Mouse (Mus musculus): ENCODE results near the gene Cox4i2. TPM values are rescaled to one million over a fixed set of nuclear protein-coding genes. Genes with fewer than 3 reads are reported as not detected.
A peak's percentile ranks its signal among the peaks of the same experiment; 100 is the strongest.

The Cox4i2 gene
- polyA plus RNA-seq, 1 experiment from 2014 or later, result 5.8 TPM

DNA sequence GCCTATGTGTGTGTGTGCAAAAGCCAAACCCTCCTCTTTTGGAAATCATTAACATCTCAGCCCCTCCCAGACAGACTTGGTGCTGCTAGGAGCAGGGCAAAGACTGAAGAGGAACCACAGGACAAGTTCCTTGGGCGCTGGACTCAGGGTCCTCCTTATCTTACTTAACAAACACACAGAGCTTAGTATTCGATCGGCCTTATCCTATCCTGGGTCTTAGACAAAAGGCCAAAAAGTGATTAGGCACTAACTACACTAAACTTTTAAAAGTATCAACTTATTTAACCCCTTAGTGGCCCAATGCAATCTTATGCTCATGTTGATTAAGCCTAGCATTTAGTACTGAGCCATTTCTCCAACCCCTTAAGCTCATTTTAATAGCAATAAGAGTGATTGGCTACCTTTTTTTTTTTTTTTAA is 14.1 kb upstream of the Cox4i2 start:
- H3K9me3 ChIP-seq (ENCODE audit: control insufficient read depth, low read length), result no peaks in the 10 kb centered on the region
- H3K27me3 ChIP-seq (ENCODE audit: control insufficient read depth, insufficient read depth, low read length), result no peaks in the 10 kb centered on the region
- 0 out of 2 replicates have a peak overlapping the region, but pooled peaks have one; percentile 69 for H3K9ac ChIP-seq
- WGBS, result 22% methylated on average over 3 of the region's 3 CpGs
- DNase-seq (ENCODE audit: low spot score), result no peak
- H3K36me3 ChIP-seq (replicated peaks; ENCODE audit: control insufficient read depth, insufficient read depth), result no peaks in the 10 kb centered on the region
- peak overlapping the region; percentile 89 for H3K4me2 ChIP-seq (replicated peaks)
- H3K4me1 ChIP-seq (replicated peaks; ENCODE audit: control insufficient read depth, insufficient read depth, low read length), result peaks cover 42% of the 10 kb centered on the region
- H3K27ac ChIP-seq, result peak overlapping the region; percentile 83
- no peak for ATAC-seq (ENCODE audit: low FRiP score)
- no peak overlapping the region for H3K4me3 ChIP-seq (replicated peaks; ENCODE audit: low read length)

DNA sequence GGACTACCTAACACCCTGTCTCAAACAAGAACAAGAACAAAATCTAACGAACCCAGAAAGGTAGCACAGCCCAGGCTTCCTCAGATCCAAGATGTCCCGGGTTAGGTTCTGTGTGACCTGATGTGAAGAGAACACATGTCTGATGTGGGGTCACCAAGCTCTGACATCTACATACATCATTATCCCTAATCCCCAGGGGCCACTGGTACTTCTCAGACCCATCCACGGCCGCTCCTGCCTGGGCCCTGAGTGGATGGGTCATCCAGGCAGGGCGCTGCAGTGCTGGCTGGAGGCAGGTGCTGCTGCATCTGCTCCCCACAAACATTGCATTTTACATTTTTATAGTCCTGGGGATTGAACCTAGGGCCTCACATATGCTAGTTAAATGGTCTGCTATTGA is 13.5 kb upstream of the Cox4i2 start:
- no peak for ATAC-seq (ENCODE audit: low FRiP score)
- peaks cover 38% of the 10 kb centered on the region for H3K4me1 ChIP-seq (replicated peaks; ENCODE audit: control insufficient read depth, insufficient read depth, low read length)
- H3K4me3 ChIP-seq (replicated peaks; ENCODE audit: low read length), result no peak overlapping the region
- 52% methylated on average over 5 of the region's 5 CpGs for WGBS
- DNase-seq (ENCODE audit: low spot score), result no peak
- H3K27me3 ChIP-seq (ENCODE audit: control insufficient read depth, insufficient read depth, low read length), result no peaks in the 10 kb centered on the region
- H3K27ac ChIP-seq, result no peak overlapping the region
- H3K9me3 ChIP-seq (ENCODE audit: control insufficient read depth, low read length), result no peaks in the 10 kb centered on the region
- H3K36me3 ChIP-seq (replicated peaks; ENCODE audit: control insufficient read depth, insufficient read depth), result no peaks in the 10 kb centered on the region
- H3K9ac ChIP-seq, result no peak overlapping the region
- H3K4me2 ChIP-seq (replicated peaks), result no peak overlapping the region

DNA sequence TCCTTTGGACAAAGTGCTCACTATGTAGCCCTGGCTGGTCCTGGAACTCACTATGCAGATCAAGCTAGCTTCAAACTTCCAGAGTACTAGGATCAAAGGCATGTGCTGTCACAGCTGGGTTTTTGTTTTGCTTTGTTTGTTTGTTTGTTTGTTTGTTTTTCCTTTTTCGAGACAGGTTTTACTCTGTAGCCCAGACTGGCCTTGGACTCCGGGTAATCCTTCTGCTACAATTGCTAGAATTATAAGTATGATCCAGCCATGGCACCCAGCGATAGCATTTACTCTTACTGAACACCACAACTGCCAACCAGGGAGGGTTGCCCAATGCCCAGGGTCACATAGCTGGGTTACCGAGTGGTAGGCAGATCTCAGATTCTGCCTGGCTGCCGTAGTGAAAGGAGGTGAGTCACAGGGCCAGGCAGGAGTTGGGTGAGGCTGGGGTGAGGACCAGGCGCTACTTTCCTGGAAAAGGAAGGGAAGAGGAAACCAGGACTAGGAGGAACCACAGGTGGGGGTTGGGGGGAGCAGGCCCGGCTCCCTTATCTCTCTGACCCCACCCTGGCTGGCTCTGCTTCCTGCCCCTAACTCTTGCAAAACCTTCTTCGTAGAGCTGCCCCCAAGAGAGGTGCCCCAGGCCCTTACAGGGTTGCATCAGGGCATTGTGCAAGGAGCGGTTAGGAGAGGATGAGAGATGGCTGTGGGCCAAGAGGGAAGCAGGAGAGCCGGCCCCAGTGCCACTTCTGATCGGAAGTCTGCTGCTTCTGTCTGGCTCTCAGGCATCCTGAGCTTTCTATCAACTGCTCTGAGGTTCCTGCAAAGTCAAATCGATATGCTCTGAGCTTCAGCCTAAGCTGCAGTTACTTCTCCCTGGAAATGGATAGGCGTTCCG is 12.6 kb upstream of the Cox4i2 start:
- Histone ChIP-seq H3K9me3 (ENCODE audit: control insufficient read depth, low read length) (no peaks in the 10 kb centered on the region), H3K4me3 (replicated peaks; ENCODE audit: low read length) (no peak overlapping the region), H3K9ac (no peak overlapping the region), H3K4me2 (replicated peaks) (peak overlapping the region; percentile 21; the same call in 1 of the 2 replicates), H3K27ac (peak overlapping the region; percentile 59), H3K27me3 (ENCODE audit: control insufficient read depth, insufficient read depth, low read length) (no peaks in the 10 kb centered on the region), H3K36me3 (replicated peaks; ENCODE audit: control insufficient read depth, insufficient read depth) (no peaks in the 10 kb centered on the region), H3K4me1 (replicated peaks; ENCODE audit: control insufficient read depth, insufficient read depth, low read length) (peaks cover 29% of the 10 kb centered on the region)
- DNase-seq (ENCODE audit: low spot score), result peak; percentile 62
- no peak for ATAC-seq (ENCODE audit: low FRiP score)
- 44% methylated on average over 14 of the region's 14 CpGs for WGBS

DNA sequence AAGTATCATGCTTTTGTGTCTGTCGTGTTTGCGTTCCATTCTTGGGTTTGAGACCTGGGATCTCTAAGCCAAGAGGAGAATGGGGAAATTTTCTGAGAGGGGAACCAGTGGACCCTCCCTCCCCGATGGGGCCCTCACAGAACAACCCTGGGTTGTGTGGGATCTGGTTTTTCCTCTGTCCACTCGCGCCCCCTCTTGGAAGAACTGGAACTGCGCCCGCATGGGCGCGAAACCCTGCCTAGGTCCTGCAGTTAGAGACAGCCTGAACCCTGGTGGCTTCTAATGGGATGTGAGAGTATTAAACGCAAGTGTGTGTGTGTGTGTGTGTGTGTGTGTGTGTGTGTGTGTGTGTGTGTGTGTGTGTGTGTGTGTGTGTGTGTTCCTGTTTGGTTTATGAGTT is 11.5 kb upstream of the Cox4i2 start:
- H3K9ac ChIP-seq, result no peak overlapping the region
- H3K27me3 ChIP-seq (ENCODE audit: control insufficient read depth, insufficient read depth, low read length), result no peaks in the 10 kb centered on the region
- H3K4me1 ChIP-seq (replicated peaks; ENCODE audit: control insufficient read depth, insufficient read depth, low read length), result peaks cover 19% of the 10 kb centered on the region
- H3K36me3 ChIP-seq (replicated peaks; ENCODE audit: control insufficient read depth, insufficient read depth), result no peaks in the 10 kb centered on the region
- no peaks in the 10 kb centered on the region for H3K9me3 ChIP-seq (ENCODE audit: control insufficient read depth, low read length)
- no peak for ATAC-seq (ENCODE audit: low FRiP score)
- H3K4me2 ChIP-seq (replicated peaks), result no peak overlapping the region
- no peak overlapping the region for H3K4me3 ChIP-seq (replicated peaks; ENCODE audit: low read length)
- 23% methylated on average over 10 of the region's 10 CpGs for WGBS
- H3K27ac ChIP-seq, result 0 out of 2 replicates have a peak overlapping the region, but pooled peaks have one; percentile 59
- DNase-seq (ENCODE audit: low spot score), result no peak

- WGBS, result 58% methylated on average over 17 of the region's 17 CpGs
These were observed 2.8 kb downstream of the Cox4i2 start for GRCm38 (mm10) chr2:152756474-152757393.

DNA sequence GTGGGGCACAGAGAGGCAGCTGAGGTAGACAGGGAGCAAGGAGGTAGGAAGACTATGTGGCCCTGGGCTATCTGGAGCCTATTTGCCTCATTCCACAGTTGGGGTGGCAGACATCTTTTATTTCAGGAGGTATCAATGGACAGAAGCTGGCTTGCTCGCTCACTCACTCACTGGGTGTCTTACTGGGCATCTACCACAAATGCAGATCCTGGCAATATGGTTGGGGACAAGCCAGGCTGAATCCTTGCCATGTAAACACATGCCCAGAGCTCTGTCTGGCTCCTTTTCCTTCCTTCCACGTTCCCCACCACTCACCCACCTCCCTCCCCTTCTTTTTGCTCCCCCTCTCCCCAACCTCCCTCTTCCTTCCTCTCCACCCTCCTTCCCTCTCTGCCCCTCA is 3.5 kb downstream of the Cox4i2 start:
- Histone ChIP-seq H3K9ac (no peak overlapping the region), H3K4me1 (replicated peaks; ENCODE audit: control insufficient read depth, insufficient read depth, low read length) (peaks cover 12% of the 10 kb centered on the region; the same call in 1 of the 2 replicates), H3K4me2 (replicated peaks) (no peak overlapping the region), H3K27ac (no peak overlapping the region), H3K27me3 (ENCODE audit: control insufficient read depth, insufficient read depth, low read length) (no peaks in the 10 kb centered on the region), H3K36me3 (replicated peaks; ENCODE audit: control insufficient read depth, insufficient read depth) (no peaks in the 10 kb centered on the region), H3K9me3 (ENCODE audit: control insufficient read depth, low read length) (no peaks in the 10 kb centered on the region), H3K4me3 (replicated peaks; ENCODE audit: low read length) (no peak overlapping the region)
- DNase-seq (ENCODE audit: low spot score) (no peak), ATAC-seq (ENCODE audit: low FRiP score) (no peak)
- 50% methylated on average over 2 of the region's 2 CpGs for WGBS

More at GRCm38 (mm10) chr2:152756474-152757393, 2.8 kb downstream of the Cox4i2 start:
- DNase-seq (ENCODE audit: low spot score), result no peak
- Histone ChIP-seq H3K4me1 (replicated peaks; ENCODE audit: control insufficient read depth, insufficient read depth, low read length) (peaks cover 12% of the 10 kb centered on the region; the same call in 1 of the 2 replicates), H3K4me3 (replicated peaks; ENCODE audit: low read length) (no peak overlapping the region), H3K9me3 (ENCODE audit: control insufficient read depth, low read length) (no peaks in the 10 kb centered on the region), H3K27ac (no peak overlapping the region), H3K27me3 (ENCODE audit: control insufficient read depth, insufficient read depth, low read length) (no peaks in the 10 kb centered on the region), H3K9ac (no peak overlapping the region), H3K36me3 (replicated peaks; ENCODE audit: control insufficient read depth, insufficient read depth) (no peaks in the 10 kb centered on the region), H3K4me2 (replicated peaks) (no peak overlapping the region)
- 0 out of 2 replicates have a peak, but pooled peaks have one; percentile 37 for ATAC-seq (ENCODE audit: low FRiP score)

DNA sequence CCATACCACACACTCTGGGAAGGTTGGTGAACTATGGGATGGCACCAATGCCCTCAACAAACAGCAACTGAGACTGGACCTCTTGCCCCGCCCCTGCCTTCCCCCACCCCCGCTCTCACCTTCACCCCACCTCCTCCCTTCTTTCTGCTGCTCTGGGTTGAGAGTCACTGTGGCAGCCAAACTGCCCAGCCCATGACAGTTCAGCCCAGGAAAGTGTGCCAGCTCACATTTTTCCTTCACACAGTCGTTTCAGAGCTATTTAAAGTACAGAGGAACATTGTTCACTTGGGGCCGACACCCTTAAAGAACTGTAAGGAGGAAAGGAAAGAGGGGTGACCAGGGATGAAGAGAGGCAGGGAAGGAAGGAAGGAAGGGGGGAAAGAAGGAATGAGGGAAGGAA is 4.4 kb downstream of the Cox4i2 start:
- ATAC-seq (ENCODE audit: low FRiP score) (no peak), DNase-seq (ENCODE audit: low spot score) (no peak)
- no peaks in the 10 kb centered on the region for H3K36me3 ChIP-seq (replicated peaks; ENCODE audit: control insufficient read depth, insufficient read depth)
- H3K4me1 ChIP-seq (replicated peaks; ENCODE audit: control insufficient read depth, insufficient read depth, low read length), result peaks cover 12% of the 10 kb centered on the region; the same call in 1 of the 2 replicates
- 65% methylated on average over 4 of the region's 4 CpGs for WGBS
- no peak overlapping the region for H3K4me3 ChIP-seq (replicated peaks; ENCODE audit: low read length)
- no peaks in the 10 kb centered on the region for H3K27me3 ChIP-seq (ENCODE audit: control insufficient read depth, insufficient read depth, low read length)
- H3K9me3 ChIP-seq (ENCODE audit: control insufficient read depth, low read length), result no peaks in the 10 kb centered on the region
- H3K9ac ChIP-seq, result no peak overlapping the region
- H3K4me2 ChIP-seq (replicated peaks), result no peak overlapping the region
- no peak overlapping the region for H3K27ac ChIP-seq

DNA sequence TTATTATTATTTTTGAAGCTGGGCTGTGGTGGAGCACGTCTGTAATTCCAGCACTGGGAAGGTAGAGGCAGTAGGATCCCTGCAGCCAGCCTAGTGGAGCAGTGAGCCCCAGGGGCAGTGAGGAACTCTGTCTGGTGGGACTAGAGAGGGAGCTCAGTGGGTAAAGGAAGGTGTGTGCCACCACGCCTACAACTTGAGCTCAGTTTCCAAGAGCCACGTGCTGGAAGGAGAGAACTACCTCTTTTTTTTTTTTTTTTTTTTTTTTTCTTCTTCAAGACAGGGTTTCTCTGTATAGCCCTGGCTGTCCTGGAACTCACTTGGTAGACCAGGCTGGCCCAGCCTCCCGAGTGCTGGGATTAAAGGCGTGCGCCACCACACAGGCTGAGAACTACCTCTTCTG is 9.3 kb downstream of the Cox4i2 start:
- H3K9ac ChIP-seq, result no peak overlapping the region
- WGBS, result 76% methylated on average over 6 of the region's 6 CpGs
- H3K36me3 ChIP-seq (replicated peaks; ENCODE audit: control insufficient read depth, insufficient read depth), result no peaks in the 10 kb centered on the region
- no peak overlapping the region for H3K4me3 ChIP-seq (replicated peaks; ENCODE audit: low read length)
- H3K27me3 ChIP-seq (ENCODE audit: control insufficient read depth, insufficient read depth, low read length), result no peaks in the 10 kb centered on the region
- no peak for DNase-seq (ENCODE audit: low spot score)
- H3K4me1 ChIP-seq (replicated peaks; ENCODE audit: control insufficient read depth, insufficient read depth, low read length), result peaks cover 7% of the 10 kb centered on the region
- H3K9me3 ChIP-seq (ENCODE audit: control insufficient read depth, low read length), result no peaks in the 10 kb centered on the region
- no peak overlapping the region for H3K27ac ChIP-seq
- ATAC-seq (ENCODE audit: low FRiP score), result no peak
- no peak overlapping the region for H3K4me2 ChIP-seq (replicated peaks)

All from hindbrain, embryonic 14.5 days (tissue).